Mouse (Mus musculus): ENCODE results near the gene Ccnd2. TPM values are rescaled to one million over a fixed set of nuclear protein-coding genes. Genes with fewer than 3 reads are reported as not detected.

The Ccnd2 gene
- polyA plus RNA-seq, 2 experiments, result 143 to 1,147 TPM

GRCm38 (mm10) chr6:127130377-127130776 is 21.6 kb downstream of the Ccnd2 start:
- WGBS, result 80% methylated on average over 13 of the region's 13 CpGs
- Histone ChIP-seq H3K27me3 (ENCODE audit: control insufficient read depth, insufficient read depth, low read length) (no peaks in the 10 kb centered on the region), H3K9ac (ENCODE audit: low read depth, low read length, severe bottlenecking) (no peak overlapping the region), H3K4me2 (replicated peaks; ENCODE audit: low read depth, low read length, severe bottlenecking) (no peak overlapping the region), H3K36me3 (ENCODE audit: control insufficient read depth, insufficient read depth, low read length) (peaks cover 93% of the 10 kb centered on the region), H3K4me1 (ENCODE audit: control insufficient read depth, insufficient read depth, low read length) (no peaks in the 10 kb centered on the region), H3K27ac (replicated peaks; ENCODE audit: low read depth, low read length) (no peak overlapping the region), H3K9me3 (ENCODE audit: control insufficient read depth, low read length) (no peaks in the 10 kb centered on the region), H3K4me3 (replicated peaks; ENCODE audit: low read length) (no peak overlapping the region)
- no peak for TF ChIP-seq POLR2A (IDR thresholded peaks at IDR 0.05; ENCODE audit: borderline replicate concordance, extremely low read depth, insufficient read depth, insufficient read length)
- DNase-seq (ENCODE audit: low spot score), result no peak
- ATAC-seq (ENCODE audit: low FRiP score, low read depth), result no peak

- ATAC-seq (ENCODE audit: low FRiP score, low read depth) (no peak), DNase-seq (ENCODE audit: low spot score) (no peak)
- H3K4me3 ChIP-seq (replicated peaks; ENCODE audit: low read length), result no peak overlapping the region
- no peak for TF ChIP-seq POLR2A (IDR thresholded peaks at IDR 0.05; ENCODE audit: borderline replicate concordance, extremely low read depth, insufficient read depth, insufficient read length)
- peaks cover 86% of the 10 kb centered on the region for H3K36me3 ChIP-seq (ENCODE audit: control insufficient read depth, insufficient read depth, low read length)
- H3K27ac ChIP-seq (replicated peaks; ENCODE audit: low read depth, low read length), result no peak overlapping the region
- H3K27me3 ChIP-seq (ENCODE audit: control insufficient read depth, insufficient read depth, low read length), result no peaks in the 10 kb centered on the region
- no peak overlapping the region for H3K9ac ChIP-seq (ENCODE audit: low read depth, low read length, severe bottlenecking)
- no peak overlapping the region for H3K4me2 ChIP-seq (replicated peaks; ENCODE audit: low read depth, low read length, severe bottlenecking)
- WGBS, result 94% methylated on average over 14 of the region's 14 CpGs
- no peaks in the 10 kb centered on the region for H3K9me3 ChIP-seq (ENCODE audit: control insufficient read depth, low read length)
- H3K4me1 ChIP-seq (ENCODE audit: control insufficient read depth, insufficient read depth, low read length), result no peaks in the 10 kb centered on the region
Observed at GRCm38 (mm10) chr6:127129659-127130058, 22.3 kb downstream of the Ccnd2 start.

GRCm38 (mm10) chr6:127123506-127123905 is 28.5 kb downstream of the Ccnd2 start:
- H3K36me3 ChIP-seq (ENCODE audit: control insufficient read depth, insufficient read depth, low read length), result peaks cover 25% of the 10 kb centered on the region
- WGBS, result 86% methylated on average over 7 of the region's 7 CpGs
- no peak overlapping the region for H3K4me3 ChIP-seq (replicated peaks; ENCODE audit: low read length)
- H3K27me3 ChIP-seq (ENCODE audit: control insufficient read depth, insufficient read depth, low read length), result no peaks in the 10 kb centered on the region
- H3K4me1 ChIP-seq (ENCODE audit: control insufficient read depth, insufficient read depth, low read length), result no peaks in the 10 kb centered on the region
- no peak for TF ChIP-seq POLR2A (IDR thresholded peaks at IDR 0.05; ENCODE audit: borderline replicate concordance, extremely low read depth, insufficient read depth, insufficient read length)
- no peaks in the 10 kb centered on the region for H3K9me3 ChIP-seq (ENCODE audit: control insufficient read depth, low read length)
- H3K27ac ChIP-seq (replicated peaks; ENCODE audit: low read depth, low read length), result no peak overlapping the region
- DNase-seq (ENCODE audit: low spot score) (no peak), ATAC-seq (ENCODE audit: low FRiP score, low read depth) (no peak)
- H3K9ac ChIP-seq (ENCODE audit: low read depth, low read length, severe bottlenecking), result no peak overlapping the region
- no peak overlapping the region for H3K4me2 ChIP-seq (replicated peaks; ENCODE audit: low read depth, low read length, severe bottlenecking)

GRCm38 (mm10) chr6:127122996-127123395 is 29.0 kb downstream of the Ccnd2 start:
- Histone ChIP-seq H3K9me3 (ENCODE audit: control insufficient read depth, low read length) (no peaks in the 10 kb centered on the region), H3K4me2 (replicated peaks; ENCODE audit: low read depth, low read length, severe bottlenecking) (no peak overlapping the region), H3K4me1 (ENCODE audit: control insufficient read depth, insufficient read depth, low read length) (no peaks in the 10 kb centered on the region), H3K9ac (ENCODE audit: low read depth, low read length, severe bottlenecking) (no peak overlapping the region), H3K4me3 (replicated peaks; ENCODE audit: low read length) (no peak overlapping the region), H3K27me3 (ENCODE audit: control insufficient read depth, insufficient read depth, low read length) (no peaks in the 10 kb centered on the region), H3K36me3 (ENCODE audit: control insufficient read depth, insufficient read depth, low read length) (peaks cover 20% of the 10 kb centered on the region), H3K27ac (replicated peaks; ENCODE audit: low read depth, low read length) (no peak overlapping the region)
- 87% methylated on average over 5 of the region's 5 CpGs for WGBS
- no peak for TF ChIP-seq POLR2A (IDR thresholded peaks at IDR 0.05; ENCODE audit: borderline replicate concordance, extremely low read depth, insufficient read depth, insufficient read length)
- DNase-seq (ENCODE audit: low spot score), result no peak
- ATAC-seq (ENCODE audit: low FRiP score, low read depth), result no peak

DNA sequence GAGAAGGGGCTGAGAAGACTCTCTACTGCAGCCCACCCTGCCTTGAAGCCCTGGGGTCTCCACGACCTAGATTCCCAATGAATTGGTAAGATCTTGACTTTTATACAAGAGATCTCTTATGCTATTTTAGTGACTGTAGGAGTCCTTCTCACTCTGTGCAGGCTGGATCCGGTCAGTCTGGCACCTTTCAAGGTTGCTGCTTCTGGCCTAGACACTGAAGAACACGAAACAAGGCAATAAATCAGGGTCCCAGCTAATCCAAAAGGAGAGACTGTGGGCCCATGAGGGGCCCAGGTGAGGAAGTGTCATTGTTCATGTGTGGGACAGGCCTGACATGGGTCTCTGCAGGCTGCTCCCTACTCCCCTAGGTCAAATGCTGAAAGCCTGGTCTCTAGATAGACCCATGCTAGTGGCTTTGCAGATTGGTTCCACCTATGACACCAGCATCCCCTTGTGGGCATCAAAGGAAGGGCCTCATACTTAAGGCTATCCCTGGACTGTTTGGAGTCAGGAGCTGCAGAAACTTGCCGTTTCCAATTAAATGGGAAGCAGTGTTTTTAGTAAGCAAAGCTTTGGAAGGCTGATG is 29.7 kb downstream of the Ccnd2 start:
- Histone ChIP-seq H3K4me2 (replicated peaks; ENCODE audit: low read depth, low read length, severe bottlenecking) (no peak overlapping the region), H3K9me3 (ENCODE audit: control insufficient read depth, low read length) (no peaks in the 10 kb centered on the region), H3K4me3 (replicated peaks; ENCODE audit: low read length) (no peak overlapping the region), H3K9ac (ENCODE audit: low read depth, low read length, severe bottlenecking) (no peak overlapping the region), H3K4me1 (ENCODE audit: control insufficient read depth, insufficient read depth, low read length) (no peaks in the 10 kb centered on the region), H3K27me3 (ENCODE audit: control insufficient read depth, insufficient read depth, low read length) (no peaks in the 10 kb centered on the region), H3K27ac (replicated peaks; ENCODE audit: low read depth, low read length) (no peak overlapping the region), H3K36me3 (ENCODE audit: control insufficient read depth, insufficient read depth, low read length) (peaks cover 13% of the 10 kb centered on the region)
- no peak for ATAC-seq (ENCODE audit: low FRiP score, low read depth)
- WGBS, result 72% methylated on average over 4 of the region's 4 CpGs
- DNase-seq (ENCODE audit: low spot score), result no peak
- TF ChIP-seq POLR2A (IDR thresholded peaks at IDR 0.05; ENCODE audit: borderline replicate concordance, extremely low read depth, insufficient read depth, insufficient read length), result no peak
